Mouse (Mus musculus): Measurements from ENCODE around the gene Synj2. TPM values are rescaled to one million over a fixed set of nuclear protein-coding genes. Genes with fewer than 3 reads are reported as not detected.
A peak's percentile ranks its signal among the peaks of the same experiment; 100 is the strongest.

The Synj2 gene
- polyA plus RNA-seq, 1 experiment: 11.2 TPM

DNA sequence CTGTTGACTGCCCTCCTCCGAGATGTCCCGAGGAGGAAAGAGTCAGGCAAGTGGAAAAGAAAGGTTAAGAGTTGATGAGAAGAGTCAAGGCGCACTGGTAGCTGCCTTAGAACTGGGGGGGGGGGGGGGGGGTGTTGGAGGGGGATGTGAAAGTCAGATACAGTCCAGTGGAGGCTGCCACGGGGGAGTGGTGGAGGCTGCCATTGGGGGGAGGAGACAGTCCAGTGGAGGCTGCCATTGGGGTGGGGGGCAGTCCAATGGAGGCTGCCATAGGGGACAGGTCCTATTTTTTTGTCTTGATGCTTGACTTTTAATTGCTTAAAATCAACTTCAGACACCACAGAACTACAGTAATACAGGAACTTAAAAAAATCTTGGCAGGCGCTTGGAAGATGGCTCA, 8.9 kb upstream of the Synj2 start:
- no peak overlapping the region for H3K4me3 ChIP-seq (ENCODE audit: insufficient read depth, low read length)
- H3K27ac ChIP-seq (ENCODE audit: insufficient read depth, low read depth, low read length): no peak overlapping the region
- peaks cover 24% of the 10 kb centered on the region for H3K4me1 ChIP-seq (ENCODE audit: control insufficient read depth, insufficient read depth, low read length)
- no peak for TF ChIP-seq CTCF (IDR thresholded peaks at IDR 0.05; ENCODE audit: low read depth, low read length)
- TF ChIP-seq POLR2A (IDR thresholded peaks at IDR 0.05; ENCODE audit: borderline replicate concordance, low read depth, low read length): no peak

DNA sequence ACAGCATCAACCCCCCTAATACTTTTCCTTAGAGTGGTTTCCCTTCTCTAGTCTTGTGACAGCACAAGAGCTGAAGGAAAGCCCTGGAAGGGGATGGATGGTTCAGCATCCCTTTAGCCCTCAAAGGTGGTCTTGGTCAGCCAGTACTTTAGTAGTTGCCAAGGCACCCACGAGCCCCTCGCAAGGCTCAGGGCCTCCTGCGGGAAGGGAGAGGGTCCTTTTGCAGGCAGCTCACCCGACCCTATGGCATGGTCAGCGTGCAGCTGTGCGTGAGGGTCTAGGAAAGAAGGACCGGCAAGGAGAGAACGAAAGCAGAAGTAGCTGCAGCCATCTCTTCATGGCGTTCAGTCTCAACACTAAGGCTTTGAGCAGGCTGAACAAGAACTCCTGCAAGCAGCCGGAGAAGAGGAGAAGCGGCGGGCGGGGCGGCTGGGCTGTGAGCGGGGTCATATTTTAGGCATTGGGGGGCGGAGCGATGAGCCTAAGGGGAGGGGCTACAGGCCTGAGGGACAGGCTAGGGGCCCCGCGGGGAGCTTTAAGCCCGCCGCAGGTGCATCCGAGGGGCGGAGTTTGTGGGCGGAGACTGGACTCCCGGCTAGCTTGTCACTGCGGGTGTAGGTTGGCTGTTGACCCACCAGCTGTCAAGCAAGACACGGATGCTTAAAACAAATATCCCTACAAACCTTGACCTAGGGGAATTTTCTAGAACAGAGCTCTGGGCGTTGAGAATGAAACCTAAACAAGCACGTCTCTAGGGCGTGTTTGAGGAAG, 6.3 kb upstream of the Synj2 start:
- no peak for TF ChIP-seq CTCF (IDR thresholded peaks at IDR 0.05; ENCODE audit: low read depth, low read length)
- TF ChIP-seq POLR2A (IDR thresholded peaks at IDR 0.05; ENCODE audit: borderline replicate concordance, low read depth, low read length): no peak
- Histone ChIP-seq H3K4me1 (ENCODE audit: control insufficient read depth, insufficient read depth, low read length) (peaks cover 13% of the 10 kb centered on the region), H3K27ac (ENCODE audit: insufficient read depth, low read depth, low read length) (peak overlapping the region; percentile 20), H3K4me3 (ENCODE audit: insufficient read depth, low read length) (peak overlapping the region; percentile 61)

DNA sequence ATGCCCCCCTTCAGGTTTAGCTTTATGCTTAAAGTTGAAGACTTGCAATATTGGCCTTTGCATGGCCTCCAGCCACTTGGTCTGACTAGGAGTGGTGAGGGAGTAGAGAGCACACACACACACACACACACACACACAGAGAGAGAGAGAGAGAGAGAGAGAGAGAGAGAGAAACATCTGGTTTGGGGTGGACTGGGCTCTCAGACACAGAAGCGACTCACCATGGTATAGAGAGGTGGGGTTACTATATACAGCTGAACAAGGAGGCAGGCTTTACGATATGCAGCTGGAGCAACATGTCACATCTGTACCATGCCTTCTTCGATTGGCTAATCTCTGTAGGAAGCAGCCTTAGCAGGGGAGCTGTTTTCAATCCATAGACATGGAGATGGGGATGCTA, 5.4 kb upstream of the Synj2 start:
- TF ChIP-seq POLR2A (IDR thresholded peaks at IDR 0.05; ENCODE audit: borderline replicate concordance, low read depth, low read length) (no peak), CTCF (IDR thresholded peaks at IDR 0.05; ENCODE audit: low read depth, low read length) (no peak)
- Histone ChIP-seq H3K27ac (ENCODE audit: insufficient read depth, low read depth, low read length) (no peak overlapping the region), H3K4me3 (ENCODE audit: insufficient read depth, low read length) (no peak overlapping the region), H3K4me1 (ENCODE audit: control insufficient read depth, insufficient read depth, low read length) (peaks cover 13% of the 10 kb centered on the region)

DNA sequence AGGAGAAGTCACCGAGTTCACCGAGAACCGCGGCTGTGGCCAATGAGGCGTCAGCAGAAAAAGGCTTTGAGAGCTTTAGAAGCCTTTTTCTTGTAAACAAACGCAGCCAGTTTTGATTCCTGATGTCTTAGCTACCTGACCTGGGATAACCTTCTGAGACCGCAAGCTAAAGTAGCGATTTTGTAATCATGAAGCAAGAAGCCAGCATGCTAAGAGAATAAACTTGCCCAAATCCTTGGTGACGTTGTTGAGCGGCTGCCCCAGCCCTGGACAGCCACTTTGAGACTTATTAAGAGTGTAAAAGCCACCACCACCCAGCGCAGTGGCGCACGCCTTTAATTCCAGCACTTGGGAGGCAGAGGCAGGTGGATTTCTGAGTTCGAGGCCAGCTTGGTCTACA, 4.8 kb upstream of the Synj2 start:
- Histone ChIP-seq H3K4me1 (ENCODE audit: control insufficient read depth, insufficient read depth, low read length) (peaks cover 13% of the 10 kb centered on the region), H3K4me3 (ENCODE audit: insufficient read depth, low read length) (no peak overlapping the region), H3K27ac (ENCODE audit: insufficient read depth, low read depth, low read length) (no peak overlapping the region)
- TF ChIP-seq POLR2A (IDR thresholded peaks at IDR 0.05; ENCODE audit: borderline replicate concordance, low read depth, low read length) (no peak), CTCF (IDR thresholded peaks at IDR 0.05; ENCODE audit: low read depth, low read length) (no peak)

DNA sequence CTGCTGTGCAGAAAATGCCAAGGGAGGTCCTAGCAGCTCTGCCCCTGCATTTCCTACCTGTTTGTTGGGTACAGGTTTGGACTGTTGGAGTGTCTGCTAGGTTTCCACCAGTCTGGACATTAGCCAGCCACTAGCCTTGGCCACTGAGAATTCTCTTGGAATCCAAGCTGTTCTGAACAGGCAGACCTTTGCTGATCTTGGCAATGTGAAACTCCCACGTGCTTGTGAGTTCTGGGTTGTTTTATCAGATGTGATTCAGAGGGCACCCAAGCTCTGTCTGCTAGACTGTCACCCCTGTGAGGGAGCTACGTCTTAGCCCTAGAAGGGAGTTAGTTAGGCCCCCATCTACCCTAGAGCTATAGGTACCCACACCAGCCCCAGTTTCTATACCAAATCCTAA, 3.6 kb upstream of the Synj2 start:
- Histone ChIP-seq H3K4me1 (ENCODE audit: control insufficient read depth, insufficient read depth, low read length) (peaks cover 20% of the 10 kb centered on the region), H3K27ac (ENCODE audit: insufficient read depth, low read depth, low read length) (no peak overlapping the region), H3K4me3 (ENCODE audit: insufficient read depth, low read length) (no peak overlapping the region)
- TF ChIP-seq CTCF (IDR thresholded peaks at IDR 0.05; ENCODE audit: low read depth, low read length): no peak
- no peak for TF ChIP-seq POLR2A (IDR thresholded peaks at IDR 0.05; ENCODE audit: borderline replicate concordance, low read depth, low read length)

DNA sequence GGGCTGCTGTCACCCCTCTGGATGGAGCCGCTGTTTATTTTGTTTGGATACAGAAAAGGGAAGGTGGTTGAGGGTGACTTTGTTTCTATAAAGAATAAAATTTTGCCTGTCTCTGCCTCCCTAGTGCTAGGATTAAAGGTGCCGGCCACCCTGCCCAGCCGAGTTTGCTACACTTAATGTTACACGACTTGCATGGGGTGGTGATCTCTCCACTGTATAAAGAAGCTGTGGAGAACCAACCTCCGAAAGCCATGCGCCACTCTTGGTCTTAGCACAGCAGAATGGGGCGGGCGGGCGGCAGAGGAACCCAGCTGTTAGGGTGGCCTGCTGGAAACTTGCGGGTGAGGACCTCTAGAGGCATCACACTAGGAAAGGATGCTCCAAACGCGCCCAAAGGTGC, 1.2 kb upstream of the Synj2 start:
- H3K4me1 ChIP-seq (ENCODE audit: control insufficient read depth, insufficient read depth, low read length): peaks cover 31% of the 10 kb centered on the region
- no peak for TF ChIP-seq POLR2A (IDR thresholded peaks at IDR 0.05; ENCODE audit: borderline replicate concordance, low read depth, low read length)
- TF ChIP-seq CTCF (IDR thresholded peaks at IDR 0.05; ENCODE audit: low read depth, low read length): no peak
- H3K27ac ChIP-seq (ENCODE audit: insufficient read depth, low read depth, low read length): no peak overlapping the region
- H3K4me3 ChIP-seq (ENCODE audit: insufficient read depth, low read length): no peak overlapping the region

DNA sequence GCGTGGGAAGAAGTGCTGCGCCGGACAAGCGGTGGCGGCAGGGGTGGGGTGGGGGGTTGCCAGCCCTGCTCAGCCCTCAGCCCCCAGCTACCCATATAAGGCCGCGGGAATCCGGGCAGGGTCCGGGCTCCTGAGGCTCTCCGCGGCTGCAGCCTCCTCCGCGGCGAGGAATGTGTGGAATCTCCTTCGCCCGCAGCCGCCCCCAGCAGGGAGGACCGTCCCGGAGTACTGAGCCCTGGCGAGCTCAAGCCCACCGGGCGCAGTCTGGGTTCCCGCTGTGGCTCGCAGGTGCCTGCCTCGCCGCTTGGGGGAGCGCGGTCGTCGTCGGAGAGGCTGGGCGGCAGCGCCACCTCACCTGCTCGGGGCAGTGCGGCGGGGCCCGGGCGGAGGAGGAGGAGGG, 288 bp upstream of the Synj2 start:
- Histone ChIP-seq H3K4me1 (ENCODE audit: control insufficient read depth, insufficient read depth, low read length) (peaks cover 24% of the 10 kb centered on the region), H3K4me3 (ENCODE audit: insufficient read depth, low read length) (peak overlapping the region; percentile 40), H3K27ac (ENCODE audit: insufficient read depth, low read depth, low read length) (no peak overlapping the region)
- TF ChIP-seq POLR2A (IDR thresholded peaks at IDR 0.05; ENCODE audit: borderline replicate concordance, low read depth, low read length): no peak
- TF ChIP-seq CTCF (IDR thresholded peaks at IDR 0.05; ENCODE audit: low read depth, low read length): 0 out of 2 replicates have a peak, but pooled peaks have one; percentile 23

DNA sequence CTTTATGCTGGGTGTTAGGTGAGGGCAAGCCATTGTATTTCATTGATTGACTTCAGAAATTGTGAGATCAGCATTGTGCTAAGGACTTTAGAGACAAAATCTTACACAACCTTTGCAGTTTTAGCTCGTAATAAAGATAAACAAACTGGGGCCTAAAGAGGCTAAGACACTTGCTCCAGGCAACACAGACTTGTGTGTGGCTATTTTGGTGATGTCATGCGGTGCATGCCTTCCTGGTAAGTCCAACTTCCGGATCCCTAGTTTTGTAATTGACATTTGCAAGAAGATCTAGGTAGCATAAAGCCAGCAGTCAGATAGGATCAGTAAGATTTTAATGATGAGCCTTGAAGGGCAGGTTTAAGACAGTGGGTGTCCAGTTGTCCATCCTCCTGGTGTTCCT, 1.1 kb downstream of the Synj2 start:
- Histone ChIP-seq H3K27ac (ENCODE audit: insufficient read depth, low read depth, low read length) (peak overlapping the region; percentile 15), H3K4me3 (ENCODE audit: insufficient read depth, low read length) (peak overlapping the region; percentile 96), H3K4me1 (ENCODE audit: control insufficient read depth, insufficient read depth, low read length) (peaks cover 20% of the 10 kb centered on the region)
- TF ChIP-seq POLR2A (IDR thresholded peaks at IDR 0.05; ENCODE audit: borderline replicate concordance, low read depth, low read length) (no peak), CTCF (IDR thresholded peaks at IDR 0.05; ENCODE audit: low read depth, low read length) (no peak)

DNA sequence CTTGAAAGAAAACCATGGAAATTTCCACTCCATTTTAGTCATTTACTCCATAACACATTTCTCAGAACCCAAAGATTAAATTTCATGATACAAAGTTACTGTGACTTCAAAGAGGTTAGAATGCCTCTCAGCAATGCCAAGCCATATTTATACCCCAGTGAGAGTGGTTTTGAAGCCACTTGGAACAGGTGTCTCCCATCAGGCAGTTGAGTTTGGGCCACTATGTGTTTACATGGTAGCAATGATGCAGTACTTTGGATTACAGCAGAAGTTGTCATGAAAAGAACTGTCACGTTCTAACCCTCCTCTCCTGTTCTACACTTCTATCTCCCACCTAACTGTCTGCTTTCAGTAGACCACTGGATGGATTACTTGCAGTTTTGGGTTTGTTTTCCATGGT, 2.0 kb downstream of the Synj2 start:
- Histone ChIP-seq H3K4me1 (ENCODE audit: control insufficient read depth, insufficient read depth, low read length) (peaks cover 20% of the 10 kb centered on the region), H3K27ac (ENCODE audit: insufficient read depth, low read depth, low read length) (no peak overlapping the region), H3K4me3 (ENCODE audit: insufficient read depth, low read length) (no peak overlapping the region)
- TF ChIP-seq CTCF (IDR thresholded peaks at IDR 0.05; ENCODE audit: low read depth, low read length) (no peak), POLR2A (IDR thresholded peaks at IDR 0.05; ENCODE audit: borderline replicate concordance, low read depth, low read length) (no peak)

DNA sequence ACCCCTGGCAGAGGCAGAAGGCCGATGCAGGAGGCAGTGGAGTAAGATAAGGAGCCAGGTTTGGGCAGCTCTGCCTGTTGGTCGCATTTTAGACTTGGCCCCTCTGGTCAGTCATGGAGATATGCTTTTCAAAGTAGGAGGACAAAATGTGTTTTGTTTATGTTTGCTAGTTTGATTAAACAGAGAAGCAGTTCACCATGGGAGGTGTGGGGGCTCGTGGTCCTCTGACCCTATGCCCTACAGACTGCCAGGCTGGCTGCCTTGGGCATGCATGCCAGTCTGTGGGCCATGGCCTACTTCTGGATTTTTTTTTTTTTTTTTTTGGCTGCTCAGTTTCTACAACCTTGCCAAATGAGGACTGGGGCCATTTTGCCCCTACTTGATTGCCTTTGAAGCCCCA, 6.0 kb downstream of the Synj2 start:
- no peak for TF ChIP-seq CTCF (IDR thresholded peaks at IDR 0.05; ENCODE audit: low read depth, low read length)
- no peak for TF ChIP-seq POLR2A (IDR thresholded peaks at IDR 0.05; ENCODE audit: borderline replicate concordance, low read depth, low read length)
- H3K4me3 ChIP-seq (ENCODE audit: insufficient read depth, low read length): no peak overlapping the region
- peaks cover 28% of the 10 kb centered on the region for H3K4me1 ChIP-seq (ENCODE audit: control insufficient read depth, insufficient read depth, low read length)
- no peak overlapping the region for H3K27ac ChIP-seq (ENCODE audit: insufficient read depth, low read depth, low read length)
